Mouse (Mus musculus) C2C12 (cell line): ENCODE measurements around the gene Mbnl2. TPM values are rescaled to one million over a fixed set of nuclear protein-coding genes. Genes with fewer than 3 reads are reported as not detected.
A peak's percentile ranks its signal among the peaks of the same experiment; 100 is the strongest.

Source experiments
- H3K27me3 ChIP-seq: one replicate; pipeline ENCODE4 v1.6.1; 2011; ENCODE audit not compliant: control insufficient read depth, insufficient read depth, insufficient read length
- H3K36me3 ChIP-seq: one replicate; pipeline ENCODE4 v1.6.1; 2011; ENCODE audit not compliant: control insufficient read depth, insufficient read depth
- H3K4me3 ChIP-seq: one replicate; pipeline ENCODE4 v1.5.1; 2011; ENCODE audit warnings: mild to moderate bottlenecking, control low read depth; ENCODE audit not compliant: poor library complexity, insufficient read depth, severe bottlenecking
- H3K79me2 ChIP-seq: one replicate; pipeline ENCODE4 v1.6.1; 2011; ENCODE audit not compliant: control insufficient read depth, insufficient read depth
- H3K79me3 ChIP-seq: one replicate; pipeline ENCODE4 v1.6.1; 2011; ENCODE audit warnings: low read depth, control low read depth
- H3ac ChIP-seq: one replicate; pipeline ENCODE3; 2011; ENCODE audit warnings: low read depth; ENCODE audit not compliant: control insufficient read depth, insufficient read length
- CEBPB ChIP-seq: IDR thresholded peaks from one replicate; pipeline ENCODE4 v1.6.1; 2011; ENCODE audit warnings: low read depth, mild to moderate bottlenecking, control low read depth, moderate library complexity
- CTCF ChIP-seq: IDR thresholded peaks from one replicate; pipeline ENCODE4 v1.5.1; 2011; ENCODE audit not compliant: control insufficient read depth, insufficient read depth, insufficient read length
- FOSL1 ChIP-seq: IDR thresholded peaks from one replicate; pipeline ENCODE4 v1.8.0; 2011; ENCODE audit warnings: mild to moderate bottlenecking, low read length; ENCODE audit not compliant: poor library complexity, insufficient read depth, severe bottlenecking
- MAX ChIP-seq: IDR thresholded peaks from one replicate; pipeline ENCODE4 v1.6.1; 2011; ENCODE audit warnings: mild to moderate bottlenecking, control low read depth
- MYOD1 ChIP-seq: IDR thresholded peaks from one replicate; pipeline ENCODE4 v1.6.1; 2011; ENCODE audit warnings: low read depth; ENCODE audit not compliant: control insufficient read depth, insufficient read length
- MYOG ChIP-seq: IDR thresholded peaks from one replicate; pipeline ENCODE4 v1.6.1; 2011; ENCODE audit not compliant: control insufficient read depth, insufficient read length; ENCODE audit errors: extremely low read depth
- USF1 ChIP-seq: IDR thresholded peaks from one replicate; pipeline ENCODE4 v1.6.1; 2011; ENCODE audit warnings: low read depth, mild to moderate bottlenecking, control low read depth, moderate library complexity
- polyA plus RNA-seq: library from polyadenylated mRNA; unstranded; fragments of >200 nt; fragmentation: generic; extraction: Trizol; gene quantifications from one replicate; pipeline ENCODE4 v1.2.1, GENCODE M21; 2012; ENCODE audit warnings: missing spikeins

The Mbnl2 gene
- polyA plus RNA-seq, 1 experiment: 42.1 TPM

DNA sequence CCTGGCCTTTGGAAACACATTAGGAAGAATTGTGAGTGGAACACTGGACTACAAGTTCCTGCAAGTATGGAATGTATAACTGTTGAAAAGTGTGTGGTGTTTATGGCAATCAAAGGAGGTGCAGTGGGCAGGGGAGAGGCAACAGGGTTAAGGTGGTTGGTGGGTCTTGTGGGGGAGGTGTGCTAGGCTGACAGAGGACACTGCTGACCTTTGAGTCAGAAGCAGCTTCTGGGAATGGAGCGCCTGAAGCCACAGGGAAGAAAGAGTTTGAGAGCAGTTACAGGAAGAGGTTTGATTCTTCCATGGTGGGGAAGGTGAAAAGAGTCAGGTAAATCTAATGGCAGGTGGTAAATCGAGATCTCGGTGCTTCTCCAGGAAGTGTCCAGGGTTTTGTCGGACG, 16.7 kb downstream of the Mbnl2 start:
- peaks cover 22% of the 10 kb centered on the region for H3K36me3 ChIP-seq
- no peak for TF ChIP-seq FOSL1
- no peak for TF ChIP-seq MYOD1
- no peak for TF ChIP-seq CEBPB
- no peak for TF ChIP-seq MYOG
- no peak for TF ChIP-seq MAX
- no peak for TF ChIP-seq CTCF
- no peak for TF ChIP-seq USF1
- H3K4me3 ChIP-seq: no peak overlapping the region
- H3K27me3 ChIP-seq: no peaks in the 10 kb centered on the region
- H3K79me3 ChIP-seq: peaks cover 47% of the 10 kb centered on the region
- peaks cover 90% of the 10 kb centered on the region for H3K79me2 ChIP-seq
- no peak overlapping the region for H3ac ChIP-seq

DNA sequence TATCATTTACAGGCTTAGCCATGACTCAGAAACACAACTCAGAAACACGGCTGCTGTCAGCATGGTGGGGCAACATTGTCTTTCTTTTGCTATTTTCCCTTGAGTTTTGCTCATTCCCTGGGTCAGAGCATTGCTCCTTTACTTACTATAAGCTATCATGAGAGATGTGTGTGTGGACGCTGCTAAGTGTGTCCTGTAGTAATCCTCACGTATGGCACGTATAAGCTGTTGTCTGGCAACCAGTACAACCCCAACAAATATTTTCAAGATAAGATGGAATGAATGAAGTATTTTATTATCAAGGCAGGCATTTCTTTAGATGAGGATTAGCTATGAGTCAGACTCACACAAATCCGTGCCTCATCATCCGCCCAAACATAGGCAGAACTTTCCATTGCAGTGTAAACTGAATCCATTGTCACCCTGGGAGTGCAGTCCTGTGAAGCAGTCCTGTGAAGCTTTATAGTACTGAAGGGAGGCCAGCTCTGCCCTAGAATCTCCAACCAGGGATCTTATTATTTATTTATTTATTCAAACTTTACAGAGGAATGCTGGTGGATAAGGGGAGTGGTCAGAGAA, 17.2 kb downstream of the Mbnl2 start:
- Histone ChIP-seq H3ac (no peak overlapping the region), H3K4me3 (no peak overlapping the region), H3K79me2 (peaks cover 90% of the 10 kb centered on the region), H3K79me3 (peaks cover 48% of the 10 kb centered on the region), H3K36me3 (peaks cover 22% of the 10 kb centered on the region), H3K27me3 (no peaks in the 10 kb centered on the region)
- TF ChIP-seq CEBPB: no peak
- TF ChIP-seq MAX: no peak
- TF ChIP-seq CTCF: no peak
- no peak for TF ChIP-seq USF1
- TF ChIP-seq MYOD1: no peak
- no peak for TF ChIP-seq FOSL1
- TF ChIP-seq MYOG: no peak

GRCm38 (mm10) chr14:120294480-120294879, 19.0 kb downstream of the Mbnl2 start:
- H3K36me3 ChIP-seq: peaks cover 18% of the 10 kb centered on the region
- H3ac ChIP-seq: no peak overlapping the region
- no peaks in the 10 kb centered on the region for H3K27me3 ChIP-seq
- H3K79me3 ChIP-seq: peaks cover 54% of the 10 kb centered on the region
- peaks cover 91% of the 10 kb centered on the region for H3K79me2 ChIP-seq
- H3K4me3 ChIP-seq: no peak overlapping the region
- TF ChIP-seq FOSL1: no peak
- no peak for TF ChIP-seq USF1
- no peak for TF ChIP-seq CEBPB
- no peak for TF ChIP-seq MYOG
- no peak for TF ChIP-seq MYOD1
- TF ChIP-seq CTCF: no peak

DNA sequence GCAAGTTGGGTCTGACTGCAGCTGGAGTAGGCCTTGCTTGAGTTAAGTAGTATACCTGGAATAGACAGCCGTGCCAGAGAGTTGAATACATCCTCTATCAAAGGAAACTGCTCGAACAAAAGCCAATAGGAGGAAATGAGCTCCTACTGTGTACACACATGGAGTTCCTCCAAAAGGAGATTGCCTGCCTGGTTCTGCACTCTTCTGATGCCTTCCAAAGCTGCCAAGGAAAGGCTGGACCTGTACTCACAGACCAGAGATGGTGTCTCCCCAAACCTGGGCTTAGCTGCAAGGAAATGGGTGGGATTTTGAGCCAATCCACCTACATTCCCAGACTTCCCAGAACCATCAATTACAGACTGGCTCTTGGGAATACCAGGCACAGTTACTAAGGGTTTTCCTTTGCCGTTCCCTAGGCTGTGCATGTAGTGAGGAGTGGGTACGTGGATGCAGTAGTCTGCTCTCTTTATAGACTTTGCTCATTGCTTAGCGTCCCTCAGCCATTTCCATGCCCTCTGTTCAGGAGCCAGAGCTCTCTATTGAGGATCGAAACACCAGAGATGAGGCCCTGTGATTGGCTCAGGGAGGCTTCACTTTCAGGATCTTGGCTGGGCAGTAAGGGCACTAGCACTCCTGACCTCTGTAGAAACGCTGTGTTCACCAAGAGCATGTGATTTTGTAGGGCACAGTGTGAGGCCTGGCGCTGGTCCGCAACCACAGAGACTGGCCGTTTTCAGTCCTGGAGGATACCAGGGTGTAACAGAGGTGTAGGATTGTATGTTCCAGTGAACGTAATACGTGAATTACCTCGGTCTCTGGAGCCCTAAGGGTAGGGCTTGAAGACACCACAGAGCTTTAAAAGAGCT, 20.1 kb downstream of the Mbnl2 start:
- no peak for TF ChIP-seq FOSL1
- TF ChIP-seq MYOD1: no peak
- no peak for TF ChIP-seq USF1
- TF ChIP-seq MYOG: no peak
- no peak for TF ChIP-seq CTCF
- TF ChIP-seq CEBPB: no peak

DNA sequence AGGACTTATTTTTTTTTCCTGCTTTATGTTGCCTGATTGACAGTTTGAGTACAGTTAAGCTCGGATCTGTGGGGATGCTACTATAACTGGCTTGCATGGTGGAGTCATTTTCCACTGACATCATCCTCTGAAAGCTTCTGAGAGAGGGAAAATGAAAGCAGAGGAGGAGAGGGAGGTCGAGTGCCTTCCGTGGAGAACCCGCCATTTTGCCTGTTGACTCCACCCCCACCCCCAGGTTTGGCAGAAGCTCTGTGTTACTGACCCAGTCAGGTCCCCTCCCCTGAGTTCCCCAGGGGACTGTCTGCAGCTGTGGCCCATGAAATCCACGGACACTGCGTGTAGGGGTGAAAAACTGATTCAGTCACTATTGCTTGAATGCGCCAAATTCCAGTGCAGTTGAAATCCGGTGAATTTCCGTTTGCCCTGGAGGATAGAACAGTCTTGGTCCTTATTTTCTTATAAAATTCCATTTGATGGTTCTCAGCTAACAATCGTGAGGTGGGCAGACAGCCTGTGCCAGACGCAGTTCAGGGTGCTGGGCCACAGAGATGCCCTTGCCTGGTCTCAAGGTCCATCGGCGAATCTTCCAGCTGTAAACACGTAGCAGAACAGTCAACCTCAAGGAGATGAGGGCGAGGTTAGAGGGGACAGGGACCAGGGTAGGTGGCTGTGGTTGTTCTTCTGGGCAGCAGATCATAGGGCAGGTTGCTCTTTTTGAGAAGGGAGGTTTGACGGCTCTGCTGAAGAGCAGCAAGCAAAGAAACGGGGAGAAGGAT, 20.9 kb downstream of the Mbnl2 start:
- no peaks in the 10 kb centered on the region for H3K27me3 ChIP-seq
- peak overlapping the region; percentile 28 for H3K4me3 ChIP-seq
- H3ac ChIP-seq: peak overlapping the region; percentile 86
- H3K79me2 ChIP-seq: peaks cover 93% of the 10 kb centered on the region
- H3K36me3 ChIP-seq: peaks cover 7% of the 10 kb centered on the region
- peaks cover 58% of the 10 kb centered on the region for H3K79me3 ChIP-seq
- TF ChIP-seq MYOD1: no peak
- TF ChIP-seq CTCF: no peak

More for the DNA sequence above, 20.1 kb downstream of the Mbnl2 start:
- Histone ChIP-seq H3K36me3 (peaks cover 10% of the 10 kb centered on the region), H3ac (peak overlapping the region; percentile 63), H3K4me3 (no peak overlapping the region), H3K79me3 (peaks cover 57% of the 10 kb centered on the region), H3K79me2 (peaks cover 93% of the 10 kb centered on the region), H3K27me3 (no peaks in the 10 kb centered on the region)
